Mouse (Mus musculus) forebrain, embryonic 10.5 days (tissue): Measurements from ENCODE around the gene Copz1. TPM values are rescaled to one million over a fixed set of nuclear protein-coding genes. Genes with fewer than 3 reads are reported as not detected.

Experiments used
- DNase-seq: peaks from one replicate; pipeline ENCODE4 v3.0.0-alpha.2; 2017; ENCODE audit warnings: low spot score; ENCODE audit errors: extremely low spot score
- H3K27ac ChIP-seq: fragments of 300-500 bp; sonication (generic); 2 replicates; pipeline ENCODE4 v1.5.1; 2016; ENCODE audit warnings: mild to moderate bottlenecking
- H3K27me3 ChIP-seq: fragments of 300-500 bp; sonication (generic); 2 replicates; pipeline ENCODE4 v1.6.1; 2016; ENCODE audit warnings: mild to moderate bottlenecking; ENCODE audit not compliant: poor library complexity, severe bottlenecking
- H3K36me3 ChIP-seq: fragments of 300-500 bp; sonication (generic); replicated peaks from 2 replicates; pipeline ENCODE4 v1.6.1; 2016; ENCODE audit warnings: mild to moderate bottlenecking, moderate library complexity
- H3K4me1 ChIP-seq: fragments of 300-500 bp; sonication (generic); 2 replicates; pipeline ENCODE4 v1.6.1; 2016
- H3K4me3 ChIP-seq: fragments of 300-500 bp; sonication (generic); 2 replicates; pipeline ENCODE4 v1.5.1; 2016; ENCODE audit warnings: mild to moderate bottlenecking, moderate library complexity
- H3K9me3 ChIP-seq: fragments of 300-500 bp; sonication (generic); 2 replicates; pipeline ENCODE4 v1.6.1; 2016; ENCODE audit warnings: mild to moderate bottlenecking, moderate library complexity
- WGBS: fragments of 180-500 bp; shearing (Covaris S2); methylation state at CpG from one replicate; pipeline ENCODE4 v1.1.7; 2016; 5-methylcytosine and 5-hydroxymethylcytosine counted together
- polyA plus RNA-seq: library from polyadenylated mRNA; unstranded; fragments of >200 nt; fragmentation: Nextera tagmentation; extraction: Ambion mirVana; gene quantifications from 2 replicates; pipeline ENCODE4 v1.2.1, GENCODE M21; 2016

Copz1 gene
- polyA plus RNA-seq, 1 experiment from 2014 or later = 279 TPM

DNA sequence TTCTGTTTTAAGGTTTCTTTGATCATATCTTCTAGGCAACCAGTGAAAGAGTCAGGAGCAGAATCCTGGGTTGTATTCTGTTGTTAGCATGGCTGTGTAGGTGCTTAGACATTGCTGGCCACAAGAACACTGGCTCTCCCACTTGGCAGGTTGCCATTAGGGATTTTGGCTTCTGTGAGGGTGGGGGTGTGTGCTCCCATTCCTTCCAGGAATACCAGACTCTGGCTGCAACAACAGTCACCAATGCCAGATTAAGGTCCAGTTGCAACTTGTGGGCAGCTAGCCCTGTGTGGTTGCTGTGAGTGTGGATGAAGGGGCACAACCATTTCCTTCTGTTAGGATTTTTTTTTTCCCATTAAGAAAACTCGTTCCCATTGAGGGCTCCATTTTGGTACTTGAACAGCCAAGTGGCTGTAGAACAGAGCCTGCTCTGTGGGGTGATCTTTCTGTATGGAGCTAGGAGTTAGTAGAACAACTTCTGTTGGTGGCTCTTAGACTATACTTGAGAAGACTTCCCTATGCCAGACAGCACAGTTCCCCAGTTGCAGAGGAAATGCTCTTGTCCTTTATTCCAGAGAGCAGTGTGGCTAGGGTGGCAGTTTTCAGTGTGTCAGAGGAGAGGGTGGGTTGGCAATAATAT is 13.4 kb downstream of the Copz1 start:
- 83% methylated on average over 1 of the region's 1 CpGs for WGBS
- H3K27ac ChIP-seq = peak overlapping the region; percentile 41; the same call in 1 of the 2 replicates

DNA sequence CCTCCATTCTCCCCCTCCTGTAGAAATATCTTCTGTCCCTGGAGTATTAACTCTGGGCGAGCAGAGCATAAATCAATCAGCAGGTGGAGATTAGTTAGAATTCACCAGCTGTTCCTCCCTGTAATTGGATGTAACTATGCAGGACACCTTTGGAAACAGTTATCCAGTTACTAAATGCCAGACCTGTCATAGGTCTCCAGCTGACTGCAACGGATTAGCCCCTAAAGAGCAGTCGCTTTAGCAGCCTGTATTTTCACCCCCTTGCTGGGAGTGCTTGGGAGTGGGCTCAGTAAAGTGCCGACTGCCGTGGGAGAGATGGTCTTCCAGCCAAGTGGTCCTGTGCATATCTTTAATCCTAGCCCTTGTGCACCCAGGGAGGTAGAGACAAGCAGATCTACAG is 17.1 kb downstream of the Copz1 start:
- Histone ChIP-seq H3K36me3 (peaks cover 70% of the 10 kb centered on the region), H3K27me3 (no peaks in the 10 kb centered on the region), H3K27ac (no peak overlapping the region), H3K4me1 (peaks cover 24% of the 10 kb centered on the region), H3K9me3 (no peaks in the 10 kb centered on the region; the same call in 1 of the 2 replicates), H3K4me3 (no peak overlapping the region)
- no peak for DNase-seq
- 62% methylated on average over 5 of the region's 5 CpGs for WGBS

More for the DNA sequence above, 13.4 kb downstream of the Copz1 start:
- Histone ChIP-seq H3K9me3 (no peaks in the 10 kb centered on the region), H3K4me1 (peaks cover 22% of the 10 kb centered on the region), H3K4me3 (no peak overlapping the region), H3K27me3 (no peaks in the 10 kb centered on the region), H3K36me3 (peaks cover 41% of the 10 kb centered on the region)
- no peak for DNase-seq

DNA sequence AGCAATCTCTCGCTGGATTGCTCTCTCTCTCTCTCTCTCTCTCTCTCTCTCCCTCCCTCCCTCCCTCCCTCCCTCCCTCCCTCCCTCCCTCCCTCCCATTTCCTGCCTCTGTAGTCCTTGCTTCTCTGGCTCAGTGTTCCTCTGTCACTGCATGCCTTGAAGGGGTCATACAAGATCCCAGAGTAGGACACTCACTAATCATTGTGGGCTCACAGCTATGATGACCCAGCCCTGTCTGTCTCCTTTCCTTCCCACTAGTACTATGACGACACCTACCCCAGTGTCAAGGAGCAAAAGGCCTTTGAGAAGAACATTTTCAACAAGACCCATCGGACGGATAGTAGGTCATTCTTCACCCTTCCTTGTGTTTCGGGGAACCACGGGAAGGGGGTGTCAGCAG is 17.9 kb downstream of the Copz1 start:
- H3K36me3 ChIP-seq = peaks cover 75% of the 10 kb centered on the region
- WGBS = 84% methylated on average over 6 of the region's 6 CpGs
- no peak for DNase-seq
- no peaks in the 10 kb centered on the region for H3K27me3 ChIP-seq
- H3K27ac ChIP-seq = no peak overlapping the region
- H3K4me3 ChIP-seq = no peak overlapping the region
- H3K4me1 ChIP-seq = peaks cover 23% of the 10 kb centered on the region
- no peaks in the 10 kb centered on the region; the same call in 1 of the 2 replicates for H3K9me3 ChIP-seq

DNA sequence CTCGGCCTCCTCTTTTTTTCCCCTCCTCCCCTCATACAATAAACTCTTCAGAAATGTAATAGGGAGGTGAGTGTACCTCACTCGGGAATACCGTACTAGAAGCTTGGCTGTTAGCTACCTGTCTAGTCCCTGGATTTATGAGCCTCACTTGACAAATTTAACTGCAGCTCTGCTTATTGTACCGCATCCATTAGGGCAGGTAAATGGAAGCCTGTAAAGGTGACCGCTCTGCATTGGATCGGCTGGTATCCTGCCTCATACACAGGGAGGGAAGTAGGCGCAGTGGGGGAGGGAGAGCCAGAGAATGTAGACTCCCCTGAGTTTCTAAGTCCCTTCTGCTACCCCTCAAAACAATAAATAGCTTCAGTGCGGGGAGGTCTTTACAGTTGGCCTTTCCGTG is 18.3 kb downstream of the Copz1 start:
- no peak overlapping the region for H3K27ac ChIP-seq
- H3K4me1 ChIP-seq = peaks cover 23% of the 10 kb centered on the region
- H3K4me3 ChIP-seq = no peak overlapping the region
- peaks cover 80% of the 10 kb centered on the region for H3K36me3 ChIP-seq
- H3K9me3 ChIP-seq = no peaks in the 10 kb centered on the region; the same call in 1 of the 2 replicates
- no peaks in the 10 kb centered on the region for H3K27me3 ChIP-seq
- DNase-seq = no peak
- WGBS = 94% methylated on average over 9 of the region's 9 CpGs

DNA sequence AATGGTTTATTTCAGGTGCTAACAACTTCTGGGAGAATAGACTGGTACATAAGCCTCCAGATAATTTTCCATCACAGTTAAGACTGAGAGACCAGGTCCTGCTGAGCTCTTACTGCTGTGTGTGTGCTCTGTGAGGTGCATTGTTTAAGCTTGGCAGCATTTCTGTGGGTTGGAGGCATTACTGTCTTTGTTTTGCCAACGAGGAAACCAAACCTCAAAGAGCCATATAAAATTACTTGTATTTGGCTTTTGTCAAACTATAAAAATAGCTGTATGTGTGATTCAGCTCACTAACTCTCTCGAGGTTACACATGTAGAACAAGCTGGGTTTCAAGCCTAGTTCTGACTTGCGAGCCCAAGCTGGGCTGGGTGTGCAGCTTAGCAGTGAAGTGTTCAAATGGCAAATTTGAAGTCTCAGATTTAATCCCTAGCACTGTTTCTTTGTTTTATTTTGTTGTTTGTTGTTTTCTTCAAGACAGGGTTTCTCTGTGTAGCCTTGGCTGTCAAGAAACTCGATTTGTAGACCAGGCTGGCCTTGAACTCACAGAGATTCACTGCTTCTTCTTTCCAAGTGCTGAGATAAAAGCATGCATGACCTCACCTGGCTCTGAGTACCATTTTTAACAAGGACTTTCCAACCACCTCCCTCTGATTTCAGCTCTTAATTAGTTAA is 20.3 kb downstream of the Copz1 start:
- Histone ChIP-seq H3K27me3 (no peaks in the 10 kb centered on the region), H3K4me1 (peaks cover 42% of the 10 kb centered on the region), H3K36me3 (peaks cover 86% of the 10 kb centered on the region), H3K9me3 (no peaks in the 10 kb centered on the region; the same call in 1 of the 2 replicates), H3K27ac (no peak overlapping the region), H3K4me3 (no peak overlapping the region)
- 94% methylated on average over 4 of the region's 4 CpGs for WGBS
- no peak for DNase-seq

DNA sequence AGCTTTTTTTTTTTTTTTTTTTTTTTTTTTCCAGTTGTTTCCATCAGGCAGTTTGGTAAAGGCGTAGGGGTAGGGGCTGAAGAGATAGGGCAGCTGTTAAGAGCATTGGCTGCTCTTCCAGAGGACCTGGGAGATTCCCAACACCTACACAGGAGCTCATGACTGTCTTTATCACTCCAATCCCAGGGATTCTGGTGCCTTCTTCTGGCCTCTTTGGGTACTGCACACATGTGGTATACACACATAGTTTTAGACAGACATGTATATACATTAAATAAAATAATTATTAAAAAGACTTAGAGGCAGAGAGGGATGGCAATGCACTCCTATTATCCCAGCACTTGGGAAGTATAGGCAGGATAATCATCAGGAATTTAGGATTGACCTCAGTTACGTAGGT is 20.9 kb downstream of the Copz1 start:
- peaks cover 48% of the 10 kb centered on the region for H3K4me1 ChIP-seq
- peaks cover 92% of the 10 kb centered on the region for H3K36me3 ChIP-seq
- H3K27me3 ChIP-seq = no peaks in the 10 kb centered on the region
- 93% methylated on average over 2 of the region's 2 CpGs for whole genome bisulfite sequencing
- H3K9me3 ChIP-seq = no peaks in the 10 kb centered on the region; the same call in 1 of the 2 replicates
- no peak overlapping the region for H3K4me3 ChIP-seq
- no peak for DNase-seq
- H3K27ac ChIP-seq = no peak overlapping the region

DNA sequence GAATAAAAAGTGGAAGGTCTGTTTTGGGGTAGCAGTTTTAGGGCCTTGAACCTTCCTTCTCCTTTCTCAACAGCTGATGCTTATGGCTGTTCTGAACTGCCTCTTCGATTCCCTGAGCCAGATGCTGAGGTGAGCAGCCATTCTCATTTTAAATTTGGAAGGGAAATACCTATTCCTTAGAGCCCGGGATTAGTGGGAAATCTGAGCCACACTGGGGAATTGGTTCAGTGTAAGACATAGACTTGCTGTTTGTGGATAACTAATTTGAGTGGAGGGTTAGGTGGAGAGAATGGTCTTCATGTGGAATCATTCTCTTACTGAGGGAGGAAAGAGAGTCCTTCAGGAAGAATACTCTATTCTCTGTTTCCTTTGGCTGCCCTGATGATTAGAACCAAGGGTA is 22.1 kb downstream of the Copz1 start:
- Histone ChIP-seq H3K27ac (no peak overlapping the region), H3K27me3 (no peaks in the 10 kb centered on the region), H3K4me3 (no peak overlapping the region), H3K36me3 (peaks cover 91% of the 10 kb centered on the region), H3K9me3 (no peaks in the 10 kb centered on the region; the same call in 1 of the 2 replicates), H3K4me1 (peaks cover 56% of the 10 kb centered on the region)
- no peak for DNase-seq
- 76% methylated on average over 2 of the region's 2 CpGs for WGBS

DNA sequence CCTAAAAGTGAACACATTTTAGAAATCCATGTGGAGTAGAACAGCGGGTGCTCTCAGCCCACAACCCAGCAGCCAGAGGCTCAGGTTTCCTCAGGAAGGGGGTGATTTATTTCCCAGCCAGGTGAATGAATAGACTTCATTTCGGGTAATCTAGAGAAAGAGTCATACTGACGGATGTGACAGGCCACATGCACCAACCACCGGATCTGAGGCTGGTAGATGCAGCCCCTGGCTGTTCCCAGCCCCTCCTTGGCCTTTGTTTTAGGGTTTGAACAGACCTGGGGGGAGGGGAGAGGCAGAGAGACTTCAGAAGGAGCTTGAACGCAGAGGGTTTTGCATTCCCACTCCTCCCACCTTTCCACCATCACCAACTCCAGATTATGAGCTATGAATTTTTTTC is 23.3 kb downstream of the Copz1 start:
- H3K4me1 ChIP-seq = peaks cover 64% of the 10 kb centered on the region
- peaks cover 78% of the 10 kb centered on the region for H3K36me3 ChIP-seq
- peak overlapping the region; percentile 97 for H3K27ac ChIP-seq
- H3K9me3 ChIP-seq = no peaks in the 10 kb centered on the region; the same call in 1 of the 2 replicates
- no peak overlapping the region for H3K4me3 ChIP-seq
- WGBS = 6% methylated on average over 5 of the region's 5 CpGs
- peak; percentile 50 for DNase-seq
- no peaks in the 10 kb centered on the region for H3K27me3 ChIP-seq

DNA sequence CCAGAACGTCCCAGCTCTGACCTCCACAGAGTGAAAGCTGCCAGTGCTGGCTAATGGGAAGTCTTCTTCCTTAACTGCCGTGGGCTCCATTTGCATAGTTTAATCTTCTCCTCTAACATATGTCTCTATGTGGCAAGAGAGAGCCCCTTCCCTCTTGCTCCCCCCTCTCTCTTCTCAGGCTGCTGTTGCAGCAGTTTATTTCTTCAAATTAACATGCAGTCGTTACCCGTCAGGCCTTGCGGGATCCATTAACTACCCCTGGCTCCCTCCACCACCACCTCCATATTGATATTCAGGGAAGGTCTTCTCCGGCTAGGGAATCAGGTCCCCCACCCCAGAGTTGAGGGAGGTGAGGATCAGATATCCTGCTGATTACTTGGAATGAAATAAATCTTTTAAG is 24.8 kb downstream of the Copz1 start:
- Histone ChIP-seq H3K27ac (peak overlapping the region; percentile 97), H3K36me3 (peaks cover 64% of the 10 kb centered on the region), H3K4me1 (peaks cover 78% of the 10 kb centered on the region), H3K9me3 (no peaks in the 10 kb centered on the region; the same call in 1 of the 2 replicates), H3K27me3 (no peaks in the 10 kb centered on the region), H3K4me3 (no peak overlapping the region)
- 85% methylated on average over 6 of the region's 6 CpGs for WGBS
- no peak for DNase-seq

DNA sequence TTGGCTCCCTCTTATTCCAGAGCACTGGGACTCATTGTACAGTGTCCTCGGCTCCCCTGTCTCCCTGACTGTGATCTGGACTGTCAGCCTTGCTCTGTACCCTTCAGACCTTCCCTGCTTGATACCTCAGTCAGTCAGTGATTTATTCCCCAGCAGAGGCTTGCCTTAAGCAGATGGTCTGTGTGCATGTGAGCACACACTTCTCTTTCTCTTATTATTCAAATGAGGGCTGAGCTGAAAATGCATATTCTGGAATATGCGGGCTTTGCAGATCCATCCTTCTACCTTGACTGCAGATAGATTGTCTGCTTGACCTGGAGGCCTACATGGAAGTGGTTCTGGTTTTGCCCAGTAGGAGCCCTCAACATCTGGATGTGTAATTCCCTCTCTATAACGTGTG is 25.5 kb downstream of the Copz1 start:
- no peak overlapping the region for H3K4me3 ChIP-seq
- DNase-seq = no peak
- 76% methylated on average over 3 of the region's 3 CpGs for WGBS
- peaks cover 85% of the 10 kb centered on the region for H3K4me1 ChIP-seq
- H3K36me3 ChIP-seq = peaks cover 57% of the 10 kb centered on the region
- no peaks in the 10 kb centered on the region for H3K27me3 ChIP-seq
- no peaks in the 10 kb centered on the region for H3K9me3 ChIP-seq
- H3K27ac ChIP-seq = peak overlapping the region; percentile 97

DNA sequence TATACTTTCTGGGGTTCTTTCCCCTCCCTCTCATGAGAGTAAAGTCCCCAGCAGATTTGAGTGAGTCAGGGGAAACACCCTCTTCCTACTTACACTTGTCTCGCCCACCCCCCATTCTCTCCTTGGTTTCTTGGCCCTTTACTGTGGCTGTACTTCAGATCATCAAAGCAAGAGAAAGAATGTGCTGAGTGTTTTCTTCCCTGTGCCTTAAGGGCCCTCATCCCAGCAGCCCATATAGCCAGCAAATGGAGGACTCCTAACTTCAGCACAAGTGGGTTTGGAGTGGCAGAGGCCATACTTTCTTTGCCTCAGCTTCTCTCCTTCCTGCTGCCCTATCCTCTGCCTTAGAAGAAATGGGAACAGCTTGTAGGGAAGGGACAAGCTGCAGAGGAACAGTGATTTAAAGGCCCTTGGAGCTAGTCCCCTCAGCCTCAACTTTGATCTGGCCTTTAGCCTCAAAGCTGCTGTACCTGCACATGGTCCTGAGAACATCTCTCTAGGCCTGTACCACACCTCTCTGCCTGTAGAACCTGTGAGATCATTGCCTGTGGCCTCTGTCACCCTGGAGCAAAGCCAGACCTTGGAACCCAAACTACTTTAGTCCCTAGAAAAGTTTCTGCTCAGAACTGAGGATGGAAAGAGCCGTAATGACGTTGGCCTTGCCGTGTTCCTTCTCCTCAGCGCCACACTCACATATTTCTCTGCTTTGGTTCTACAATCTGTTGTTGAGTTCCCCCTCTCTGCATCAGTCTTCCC is 26.5 kb downstream of the Copz1 start:
- peaks cover 95% of the 10 kb centered on the region for H3K4me1 ChIP-seq
- H3K27ac ChIP-seq = peak overlapping the region; percentile 97
- H3K9me3 ChIP-seq = no peaks in the 10 kb centered on the region
- DNase-seq = no peak
- WGBS = 78% methylated on average over 5 of the region's 5 CpGs
- H3K36me3 ChIP-seq = peaks cover 47% of the 10 kb centered on the region
- no peaks in the 10 kb centered on the region for H3K27me3 ChIP-seq
- H3K4me3 ChIP-seq = peak overlapping the region; percentile 46; the same call in 1 of the 2 replicates

DNA sequence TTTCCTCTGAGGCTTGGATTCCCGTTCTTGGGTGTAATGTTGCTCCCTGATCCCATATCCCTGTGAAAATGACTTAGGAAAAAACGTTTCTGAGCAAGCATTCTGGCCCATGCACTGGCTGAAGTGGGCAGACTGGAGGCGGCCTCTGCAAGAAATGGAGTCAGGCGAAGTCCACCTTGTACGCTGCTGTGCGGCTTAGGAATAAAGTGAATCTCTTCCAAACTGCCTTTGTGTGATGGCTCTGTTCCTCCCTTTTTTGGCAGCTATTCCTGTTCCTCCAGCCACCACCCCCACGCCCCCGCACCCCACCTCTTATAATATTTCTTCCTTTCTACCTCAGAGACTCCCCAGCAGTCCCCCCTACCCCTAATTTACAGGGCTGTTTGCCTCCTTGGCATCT is 27.1 kb downstream of the Copz1 start:
- peaks cover 45% of the 10 kb centered on the region for H3K36me3 ChIP-seq
- WGBS = 38% methylated on average over 8 of the region's 8 CpGs
- peak overlapping the region; percentile 97 for H3K27ac ChIP-seq
- DNase-seq = no peak
- H3K4me3 ChIP-seq = peak overlapping the region; percentile 46
- H3K27me3 ChIP-seq = no peaks in the 10 kb centered on the region
- H3K4me1 ChIP-seq = peaks cover 99% of the 10 kb centered on the region
- H3K9me3 ChIP-seq = no peaks in the 10 kb centered on the region

DNA sequence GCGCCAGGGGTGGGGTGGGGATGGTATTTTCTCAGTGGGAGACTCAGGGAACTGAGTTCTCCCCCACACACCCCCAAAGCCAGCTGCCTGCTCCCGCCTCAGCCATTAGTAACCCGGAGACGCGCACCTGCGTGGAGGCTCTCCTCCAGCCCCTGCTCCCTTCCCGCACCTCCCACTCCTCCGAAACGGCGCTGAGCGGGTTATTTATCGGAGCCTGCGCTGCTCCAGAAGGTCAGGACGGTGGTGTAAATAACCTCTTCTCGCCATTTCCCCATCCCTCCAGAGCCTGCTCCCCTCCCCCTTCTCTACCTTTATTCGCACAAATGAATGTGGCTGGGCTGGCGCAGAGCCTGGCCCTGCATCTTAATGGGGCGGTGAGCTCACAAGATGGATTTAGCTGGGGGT is 27.6 kb downstream of the Copz1 start:
- Histone ChIP-seq H3K9me3 (no peaks in the 10 kb centered on the region), H3K27me3 (no peaks in the 10 kb centered on the region), H3K36me3 (peaks cover 42% of the 10 kb centered on the region), H3K4me1 (peaks cover 99% of the 10 kb centered on the region), H3K27ac (peak overlapping the region; percentile 97), H3K4me3 (peak overlapping the region; percentile 46)
- DNase-seq = peak; percentile 77
- WGBS = 3% methylated on average over 18 of the region's 18 CpGs
